Mouse (Mus musculus) adrenal gland, adult 18-20 months (tissue): ENCODE data around the gene Soat1. TPM values are rescaled to one million over a fixed set of nuclear protein-coding genes. Genes with fewer than 3 reads are reported as not detected.

Experiments
- DNase-seq, 2 experiments: peaks; one replicate each; pipeline ENCODE4 v3.0.0; 2021 to 2022; ENCODE audit warnings: low spot score in 2 of 2
- total RNA-seq, 2 experiments: library from RNA; stranded (reverse); gene quantifications; 1 replicate in 1 of 2; 2 replicates in 1 of 2; pipeline ENCODE4 v1.2.3; 2021

Gene Soat1
- total RNA-seq, 2 experiments from 2014 or later = 1,467 to 1,486 TPM

DNA sequence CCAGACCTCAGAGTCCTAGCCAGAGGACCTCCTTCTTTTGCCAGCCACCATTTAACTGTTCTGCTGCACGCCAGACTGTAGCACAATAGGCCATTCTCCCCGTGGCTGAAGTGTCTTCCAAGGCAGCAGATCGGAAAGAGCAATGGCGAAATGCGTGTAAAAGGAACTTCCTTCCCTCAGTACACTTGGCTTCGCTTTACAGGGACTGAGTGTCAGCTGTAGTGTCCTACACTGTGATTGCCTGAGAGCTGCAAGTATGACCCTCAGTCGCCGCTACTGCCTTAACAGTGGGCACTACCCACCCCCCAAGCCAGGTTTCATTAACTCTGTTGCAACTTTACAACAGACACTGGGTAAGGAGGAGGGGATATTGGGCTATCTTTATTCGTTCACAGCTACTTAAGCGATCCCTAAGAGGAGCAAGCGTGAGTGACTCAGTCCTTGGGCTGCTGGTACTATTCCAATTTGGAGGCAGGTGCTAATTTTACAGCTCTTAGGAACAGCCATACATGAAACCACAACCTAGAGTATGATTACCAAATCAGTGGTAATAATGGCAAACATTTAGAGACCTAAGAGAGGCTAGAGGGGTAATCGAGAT, 6.4 kb downstream of the Soat1 start:
- DNase-seq = peak in 1 of 2 experiments; percentile 18

DNA sequence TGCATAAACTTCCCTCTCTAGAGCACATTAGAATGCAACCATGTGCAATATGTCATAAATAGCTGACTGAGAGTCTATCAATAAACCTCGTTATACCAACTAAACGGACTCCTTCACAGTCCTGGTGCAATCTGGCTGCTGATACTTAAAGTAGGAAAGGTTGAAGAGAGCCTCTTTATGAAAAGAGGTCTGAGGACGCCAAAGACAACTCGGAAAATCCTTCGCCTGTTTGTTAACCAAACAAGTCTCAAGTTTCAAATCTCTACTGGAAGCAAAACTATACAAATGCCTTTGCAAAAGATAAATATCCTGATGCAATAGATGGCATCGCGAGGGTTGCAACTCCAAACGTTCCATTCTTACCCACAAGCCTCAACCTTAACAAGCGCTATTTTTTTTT, 9.2 kb downstream of the Soat1 start:
- no peak for DNase-seq

DNA sequence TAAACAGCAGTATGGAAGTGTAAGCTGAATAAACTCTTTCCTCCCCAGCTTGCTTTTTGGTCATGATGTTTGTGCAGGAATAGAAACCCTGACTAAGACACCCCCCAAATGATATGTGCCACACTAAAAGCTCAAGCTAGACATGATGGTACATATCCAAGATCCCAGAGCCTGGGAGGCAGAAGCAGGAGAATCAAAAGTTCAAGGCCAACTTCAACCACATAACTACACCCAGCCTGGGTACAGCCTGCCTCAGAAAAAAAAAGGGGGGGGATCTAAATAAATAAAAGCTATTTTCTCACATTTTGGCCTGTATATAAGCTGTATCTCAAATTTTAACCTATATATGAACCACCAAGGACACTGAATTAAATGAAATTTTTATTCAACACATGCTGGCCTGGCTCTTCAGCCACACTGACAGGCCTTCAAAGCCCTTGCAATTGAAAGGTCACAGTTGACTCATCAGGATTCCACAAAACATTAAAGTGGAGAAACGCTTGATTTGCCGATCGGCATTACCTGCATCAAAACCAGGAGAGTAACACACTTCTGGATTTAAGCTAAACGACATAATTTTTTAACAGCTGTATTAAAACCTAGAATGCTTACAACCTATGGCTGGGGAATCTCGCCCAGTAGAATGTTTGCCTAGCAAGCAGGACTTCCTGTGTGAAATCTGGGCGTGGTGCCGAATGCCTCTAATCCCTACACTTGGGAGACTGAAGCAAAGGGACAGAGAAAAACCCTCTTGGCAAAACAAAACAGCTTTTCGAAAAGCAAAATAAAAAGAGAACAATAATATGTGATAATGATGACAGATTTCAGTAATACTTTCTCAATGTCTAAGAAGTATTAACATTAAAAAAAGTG, 9.9 kb downstream of the Soat1 start:
- no peak for DNase-seq

DNA sequence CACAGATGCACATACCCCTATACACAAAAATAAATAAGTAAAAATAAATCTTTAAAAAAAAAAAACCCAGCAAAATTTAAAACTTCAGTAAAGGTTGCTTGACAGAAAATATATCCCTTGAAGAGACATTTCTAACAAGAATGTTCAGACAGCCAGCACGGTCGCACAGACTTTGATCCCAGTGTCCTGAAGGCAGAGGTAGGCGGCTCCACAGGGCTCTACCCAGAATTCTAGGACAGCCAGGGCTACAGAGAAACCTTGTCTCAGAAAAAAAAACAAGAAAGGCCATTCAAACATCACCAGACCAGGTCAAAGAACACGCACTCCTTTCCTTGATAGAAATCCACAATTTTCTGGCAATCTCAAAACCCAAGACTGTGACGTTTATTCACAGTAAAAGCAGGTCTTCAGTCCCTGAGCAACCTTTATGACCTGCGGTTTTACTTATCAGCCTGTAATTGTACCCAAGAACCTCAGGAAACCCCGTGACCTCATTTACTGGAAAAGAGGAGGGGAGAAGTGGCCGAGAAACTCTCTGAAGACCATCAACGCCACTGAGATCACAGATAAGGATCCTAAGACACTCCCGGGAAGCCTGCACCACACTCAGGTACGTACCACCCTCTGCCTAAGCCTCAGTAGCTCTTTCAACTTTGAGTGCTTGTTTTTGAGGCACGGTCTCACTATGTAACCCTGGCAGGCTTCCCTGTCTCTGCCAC, 11.7 kb downstream of the Soat1 start:
- DNase-seq = no peak

DNA sequence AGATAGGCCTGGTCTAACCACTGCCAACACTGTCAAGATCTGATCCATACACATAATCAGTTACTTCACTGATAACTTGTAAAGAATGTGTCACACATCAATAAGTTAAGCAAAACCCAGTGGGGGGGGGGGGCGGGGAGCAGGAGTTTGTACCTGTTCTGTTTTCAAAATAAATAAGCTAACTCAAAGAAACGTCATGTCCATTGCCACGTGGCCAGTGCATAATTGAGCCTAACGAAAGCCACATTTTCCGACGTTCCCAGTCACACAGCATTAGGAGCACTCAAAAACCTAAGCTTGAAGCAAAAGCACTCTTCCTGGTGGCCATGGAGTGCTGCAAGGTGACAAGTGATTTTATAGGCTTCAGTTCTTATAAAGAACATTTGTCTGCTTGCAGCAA, 13.1 kb downstream of the Soat1 start:
- no peak for DNase-seq

DNA sequence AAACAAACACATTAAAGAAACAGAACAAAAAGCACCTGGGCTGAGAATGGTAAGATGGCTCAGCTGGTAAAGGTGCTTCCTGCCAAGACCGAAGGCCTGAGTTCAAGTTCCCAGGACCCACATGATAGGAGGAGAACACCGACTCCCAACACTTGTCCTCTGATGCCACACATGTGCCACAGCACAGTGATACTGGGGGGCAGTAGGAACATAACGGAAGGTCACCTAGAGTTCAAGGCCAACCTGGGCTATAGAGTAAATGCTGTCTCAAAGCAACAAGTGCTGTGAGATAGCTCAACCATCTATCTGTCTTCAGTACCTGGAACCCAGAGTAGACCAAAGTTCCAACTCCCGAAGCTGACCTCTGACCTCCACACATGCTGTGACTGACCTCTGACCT, 13.9 kb downstream of the Soat1 start:
- no peak for DNase-seq

DNA sequence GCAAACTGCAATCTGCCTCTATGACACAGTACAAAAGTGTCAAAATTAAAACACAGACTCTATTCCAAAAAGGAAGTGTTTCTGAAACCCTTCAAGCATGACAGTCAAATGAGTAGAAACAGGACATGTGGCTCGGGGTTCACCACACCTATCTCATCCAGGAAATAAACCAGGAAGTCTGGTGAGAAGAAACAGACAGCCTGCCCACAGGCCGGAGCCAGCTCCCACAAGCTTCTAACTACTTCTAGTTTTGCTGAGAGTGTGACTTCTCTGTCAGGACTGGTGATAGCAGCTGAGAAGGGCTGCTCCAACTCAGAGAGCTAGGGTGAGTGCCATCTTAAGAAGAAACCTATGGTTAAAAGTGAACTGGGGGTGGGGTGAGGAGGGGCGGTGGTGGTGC, 14.4 kb downstream of the Soat1 start:
- no peak for DNase-seq

DNA sequence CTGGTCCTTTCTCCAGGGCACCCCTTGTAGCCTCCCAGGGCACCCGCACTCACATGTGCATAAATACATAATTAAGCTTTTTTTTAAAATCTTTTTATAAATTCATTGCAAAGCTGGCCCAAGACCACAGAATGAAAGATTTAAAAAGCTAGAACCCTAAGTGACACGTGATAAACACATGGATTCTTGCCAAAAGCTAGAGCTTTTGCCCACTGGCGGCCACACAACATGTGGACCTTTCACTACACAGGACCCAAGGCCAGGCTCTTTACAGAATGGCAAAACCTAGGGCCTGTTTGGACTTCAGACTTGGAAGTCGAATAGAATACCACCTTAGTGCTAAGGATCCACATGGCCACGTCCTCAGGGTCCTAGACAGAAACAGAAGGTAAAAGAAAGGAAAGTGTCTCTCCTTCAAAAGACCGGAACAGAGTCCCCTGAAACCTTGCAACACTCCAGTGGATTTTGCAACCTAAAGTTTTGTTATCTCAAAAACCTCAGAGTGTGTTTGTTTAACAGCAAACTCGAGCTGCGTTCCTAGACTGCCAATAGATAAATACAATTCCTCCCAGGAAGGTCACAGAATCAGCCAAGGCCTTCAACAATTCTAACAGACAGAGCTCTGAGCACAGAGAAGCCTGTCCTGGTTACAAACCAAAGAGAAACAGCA, 15.6 kb downstream of the Soat1 start:
- no peak for DNase-seq

DNA sequence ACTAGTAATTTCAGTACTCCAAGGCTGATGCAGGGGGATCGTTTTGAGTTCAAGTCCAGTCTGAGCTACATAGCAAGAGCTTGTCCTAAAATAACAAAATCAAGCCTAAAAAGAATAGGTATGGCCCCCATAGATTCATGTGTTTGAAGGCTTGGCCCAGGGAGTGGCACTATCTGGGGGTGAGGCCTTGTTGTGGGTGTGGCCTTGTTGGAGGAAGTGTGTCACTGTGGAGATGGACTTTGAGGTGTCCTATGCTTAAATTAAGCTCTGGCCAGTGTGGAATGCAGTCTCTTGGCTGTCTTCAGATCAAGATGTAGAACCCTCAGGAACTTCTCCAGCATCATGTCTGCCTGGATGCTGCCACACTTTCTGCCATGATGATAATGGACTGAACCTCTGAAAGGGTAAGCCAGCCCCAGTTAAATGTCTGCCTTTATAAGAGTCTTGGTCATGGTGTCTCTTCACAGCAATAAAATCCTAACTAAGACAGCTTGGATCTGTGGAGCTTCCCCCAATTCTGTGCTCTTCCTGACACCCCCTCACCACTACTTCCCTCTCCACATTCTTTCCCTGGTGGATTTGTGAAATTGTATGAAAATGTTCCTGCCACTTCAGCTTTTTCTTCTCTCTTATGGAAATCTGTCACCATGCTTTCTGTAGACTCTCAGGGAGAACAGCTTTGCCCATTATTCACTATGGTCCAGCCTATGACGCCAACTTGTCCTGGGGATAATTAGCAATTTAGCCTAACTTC, 18.9 kb downstream of the Soat1 start:
- no peak for DNase-seq

DNA sequence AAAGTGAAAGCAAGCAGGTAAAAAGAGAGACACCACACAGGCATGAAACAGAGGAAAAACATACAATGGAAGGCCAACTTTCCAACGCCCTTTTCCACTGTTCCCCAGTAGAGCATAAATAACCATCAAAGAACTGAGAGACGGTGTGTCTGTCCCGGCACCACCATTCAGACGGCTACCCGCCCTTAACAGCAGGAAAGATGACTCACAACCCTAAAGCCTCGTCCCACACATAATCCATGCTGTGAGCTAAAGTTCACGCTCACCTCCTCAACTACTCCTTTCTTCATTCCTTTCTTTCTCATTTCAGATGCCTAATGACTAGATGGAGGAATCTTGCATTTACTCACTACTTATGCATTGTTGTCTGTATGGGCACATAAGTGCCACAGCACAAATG, 19.7 kb downstream of the Soat1 start:
- no peak for DNase-seq

DNA sequence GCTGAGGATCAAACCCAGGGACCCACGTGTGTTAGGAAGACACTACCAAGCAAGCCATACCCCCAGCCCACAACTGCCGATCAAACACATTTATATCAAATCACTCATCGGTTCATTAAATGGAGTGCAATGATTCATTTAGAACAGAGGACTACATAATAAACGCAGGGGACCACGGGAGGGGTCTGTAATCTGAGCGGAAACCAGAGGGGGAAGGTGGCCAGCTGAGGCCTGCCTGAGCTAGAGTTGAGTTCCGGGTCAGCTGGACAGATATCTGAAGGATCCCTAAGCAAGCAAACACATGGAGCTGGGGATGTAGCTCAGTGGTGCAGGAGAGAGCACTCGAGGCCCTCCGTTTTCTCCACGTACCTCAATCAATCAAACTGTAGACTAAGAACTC, 20.3 kb downstream of the Soat1 start:
- DNase-seq = no peak

DNA sequence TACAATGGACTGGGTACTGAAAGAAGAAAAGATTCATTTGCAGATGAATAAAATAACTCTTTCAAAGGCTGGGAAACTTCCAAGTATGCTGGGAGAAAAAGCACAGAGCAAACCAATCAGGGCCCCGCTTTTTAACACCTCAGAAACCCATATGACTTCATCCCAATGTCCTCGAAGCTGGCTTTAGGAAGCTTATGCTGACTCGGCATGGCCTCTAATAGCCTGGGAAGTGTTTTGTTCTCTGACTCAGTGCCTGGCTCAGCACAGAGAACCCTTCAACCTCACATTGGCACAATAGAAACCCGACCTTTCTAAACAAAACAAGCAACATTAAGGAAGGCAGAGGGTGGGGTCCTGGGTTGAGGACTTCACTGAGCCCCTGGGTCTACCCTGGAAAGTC, 23.7 kb downstream of the Soat1 start:
- DNase-seq = no peak

DNA sequence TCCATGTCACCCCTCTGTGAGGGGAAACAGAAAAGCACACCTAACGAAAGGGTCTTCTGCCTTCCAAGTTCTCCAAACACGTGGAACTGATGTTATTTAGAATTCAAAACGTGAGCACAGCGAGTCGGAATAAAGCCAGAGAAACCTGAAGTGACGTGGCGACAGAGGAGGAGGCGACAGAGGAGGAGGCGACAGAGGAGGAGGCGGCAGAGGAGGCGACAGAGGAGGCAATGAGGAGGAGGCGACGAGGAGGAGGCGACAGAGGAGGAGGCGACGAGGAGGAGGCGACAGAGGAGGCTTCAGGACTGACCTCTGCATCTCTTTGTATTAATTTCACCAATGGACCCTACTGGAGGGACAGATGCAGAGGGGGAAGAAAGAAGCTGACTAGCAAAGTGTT, 24.4 kb downstream of the Soat1 start:
- DNase-seq = no peak

DNA sequence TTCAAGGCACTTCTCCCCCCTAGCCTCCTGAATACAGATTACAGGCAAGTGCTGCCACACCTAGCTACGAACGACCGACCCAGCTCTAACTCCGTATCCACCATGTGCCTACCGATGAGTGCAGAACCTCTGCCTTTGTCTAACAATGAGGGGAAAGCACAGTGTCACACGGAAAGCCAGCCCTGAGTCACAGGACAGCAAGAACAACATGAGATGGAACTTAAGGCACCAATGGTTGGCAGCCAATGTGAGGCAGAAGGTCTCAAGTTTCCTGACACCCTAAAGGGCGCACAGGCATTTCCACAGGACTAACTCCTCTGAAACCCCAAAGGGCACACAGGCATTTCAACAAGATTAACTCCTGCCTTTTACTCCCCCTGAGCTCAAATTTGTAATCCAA, 25.0 kb downstream of the Soat1 start:
- DNase-seq = no peak

DNA sequence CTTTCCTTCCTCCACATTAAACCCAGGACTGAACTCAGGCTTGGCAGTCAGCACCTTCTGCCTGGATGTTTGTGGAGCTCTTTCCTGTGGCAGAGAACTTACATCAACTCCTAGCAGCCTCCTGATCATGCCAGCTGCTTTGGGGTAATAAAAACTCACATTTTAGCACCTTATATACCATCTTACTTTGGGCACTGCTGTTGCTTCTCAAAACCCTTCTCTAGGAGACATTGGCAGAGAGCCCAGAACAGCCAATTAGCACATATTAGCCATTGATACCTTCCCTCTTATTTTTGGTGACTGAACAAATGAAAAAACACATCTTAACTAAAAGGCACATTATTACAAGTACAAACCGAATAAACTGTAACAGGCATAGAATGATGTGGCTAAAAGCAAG, 29.1 kb downstream of the Soat1 start:
- no peak for DNase-seq

DNA sequence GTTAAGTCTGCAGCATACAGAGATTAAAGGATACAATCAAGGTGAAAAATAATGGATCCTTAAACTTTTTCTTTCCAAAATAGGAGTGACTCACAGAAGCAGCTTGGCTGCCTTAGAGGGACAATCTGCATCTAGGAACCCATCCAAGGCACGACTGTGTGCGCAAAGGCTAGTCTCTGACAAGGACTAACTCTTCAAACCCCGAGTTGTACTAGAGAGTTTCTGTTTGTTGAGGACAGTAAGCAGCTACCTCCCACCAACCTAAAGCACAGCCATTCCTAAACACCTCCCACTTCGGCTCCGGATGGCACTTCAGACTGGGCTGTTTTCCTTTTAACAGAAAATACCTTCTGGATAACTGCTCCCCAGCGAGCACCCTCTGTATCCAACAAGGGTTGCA, 31.4 kb downstream of the Soat1 start:
- no peak for DNase-seq

DNA sequence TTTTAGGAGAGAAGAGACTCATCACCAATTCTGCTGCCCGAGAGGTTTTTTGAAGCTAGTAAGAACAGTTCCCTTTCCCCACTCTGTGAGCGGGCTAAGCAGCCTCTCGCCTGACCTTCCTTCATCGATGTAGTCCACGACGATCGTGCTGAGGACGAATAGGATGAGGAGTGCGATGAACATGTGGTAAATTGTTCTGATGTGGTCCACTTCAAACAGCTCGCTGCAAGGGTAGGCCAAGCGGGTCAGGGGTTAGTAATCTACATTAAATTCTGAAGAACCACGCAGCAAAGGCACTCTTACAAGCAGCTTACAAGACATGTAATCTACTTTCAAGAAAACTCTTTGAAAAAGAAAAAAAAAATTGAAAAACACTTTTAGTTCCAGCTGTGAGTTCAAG, 31.9 kb downstream of the Soat1 start:
- no peak for DNase-seq

DNA sequence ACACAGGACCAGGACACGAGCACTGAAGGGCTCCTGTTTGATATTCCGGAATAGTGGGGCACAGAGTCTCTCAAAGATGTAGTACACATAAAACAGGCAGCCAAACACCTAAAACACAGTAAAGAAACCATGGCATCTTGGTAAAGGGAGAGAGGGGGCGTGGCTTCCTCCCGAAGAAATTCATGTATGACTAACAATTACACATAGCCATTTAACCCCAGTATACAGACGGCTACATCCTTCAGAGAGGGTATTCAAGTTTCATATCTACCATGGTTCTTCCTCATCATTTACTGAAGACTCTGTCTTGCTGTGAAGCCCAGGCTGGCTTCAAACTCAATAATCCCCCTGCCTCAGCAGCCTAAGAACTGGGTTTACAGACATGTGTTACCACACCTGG, 36.4 kb downstream of the Soat1 start:
- DNase-seq = no peak

DNA sequence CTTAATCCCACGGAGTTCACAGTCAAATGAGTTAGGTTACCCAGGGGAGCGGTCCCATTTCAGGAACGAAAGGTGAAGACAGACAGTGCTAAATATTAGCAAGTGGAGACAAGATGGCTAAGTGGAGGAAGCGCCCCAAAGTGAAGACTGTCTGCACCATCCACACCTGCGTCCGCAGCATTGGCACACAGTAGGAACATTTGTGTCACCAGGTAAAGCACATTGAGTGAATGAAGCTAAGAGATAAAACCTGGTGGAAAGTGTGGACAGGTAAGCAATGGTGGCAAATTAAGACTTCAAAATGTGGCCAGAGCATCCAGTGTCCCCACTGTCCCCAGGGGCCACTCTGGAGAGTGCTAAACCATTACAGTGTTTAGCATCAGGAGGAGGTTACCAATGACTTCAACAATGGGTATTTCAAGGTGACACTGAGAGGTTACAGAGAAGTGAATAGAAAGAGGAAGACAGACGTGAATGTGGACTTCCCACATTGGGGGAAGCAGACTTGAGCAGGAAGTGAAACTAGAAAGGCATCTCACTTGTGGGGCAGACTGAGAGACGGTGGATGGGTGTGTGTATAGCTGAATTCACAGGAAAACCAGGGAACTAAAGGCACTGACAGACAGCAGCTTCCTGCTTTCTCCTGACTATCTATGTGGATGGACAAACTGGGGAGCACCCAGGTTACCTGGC, 37.0 kb downstream of the Soat1 start:
- DNase-seq = no peak

DNA sequence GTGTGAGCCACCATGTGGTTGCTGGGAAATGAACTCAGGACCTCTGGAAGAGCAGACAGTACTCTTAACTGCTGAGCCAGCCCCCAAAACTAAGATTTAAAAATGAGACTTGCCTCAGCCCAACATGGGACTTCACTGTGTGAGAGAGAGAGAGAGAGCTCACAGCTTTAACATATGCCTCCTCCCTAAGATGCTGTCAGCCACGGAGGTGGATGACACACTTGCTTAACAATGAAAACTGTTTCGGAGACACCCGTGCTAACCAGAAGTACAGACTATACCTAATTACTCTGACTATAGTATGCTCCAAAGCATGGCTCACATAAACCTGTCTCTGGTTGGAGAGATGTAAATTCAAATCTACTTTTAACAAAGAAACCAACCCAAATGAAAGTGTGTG, 40.6 kb downstream of the Soat1 start:
- no peak for DNase-seq
